27 mouse cellular contexts compared by ENCODE assay signal in the genomic region with DNA sequence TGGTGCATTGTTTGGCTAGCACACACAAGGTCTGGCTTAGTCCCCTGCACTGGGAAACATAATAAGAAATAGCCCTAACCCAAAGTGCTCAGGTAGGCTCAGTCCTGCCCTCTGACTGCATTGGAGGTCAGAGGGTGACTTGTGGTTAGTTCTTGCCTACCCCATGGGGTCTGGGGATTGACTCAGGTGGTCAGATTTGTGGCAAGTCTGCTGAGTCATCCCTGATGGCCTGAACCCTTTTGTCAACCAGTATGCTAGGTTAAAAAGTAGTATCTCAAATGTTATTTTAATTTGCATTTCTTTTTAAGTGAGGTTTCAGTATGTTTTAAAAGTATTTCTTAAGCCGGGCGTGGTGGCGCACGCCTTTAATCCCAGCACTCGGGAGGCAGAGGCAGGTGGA.
"Had no signal": no experiment of that assay in that cellular context is flagged by ENCODE, and none has a peak within 500 bp of the region (broad histone marks: within the 10 kb centered on the region; RNA-seq: fewer than 3 reads in every experiment).

No protein-coding gene starts in this region.

- H3K4me3 ChIP-seq: limb, embryonic 10.5 days; limb, embryonic 12.5 days; limb, embryonic 13.5 days; limb, embryonic 15.5 days; liver, embryonic 12.5 days; liver, embryonic 13.5 days; liver, embryonic 15.5 days; lung, embryonic 15.5 days; megakaryocyte, embryonic 14.5 days; midbrain, embryonic 10.5 days; midbrain, embryonic 12.5 days; midbrain, embryonic 13.5 days; midbrain, embryonic 15.5 days; myocyte had no signal

- H3K4me1 ChIP-seq: limb, embryonic 10.5 days; limb, embryonic 12.5 days; limb, embryonic 13.5 days; limb, embryonic 15.5 days; liver, embryonic 12.5 days; liver, embryonic 13.5 days; liver, embryonic 15.5 days; lung, embryonic 15.5 days; megakaryocyte, embryonic 14.5 days; midbrain, embryonic 10.5 days; midbrain, embryonic 12.5 days; midbrain, embryonic 13.5 days; midbrain, embryonic 15.5 days had no signal

- H3K27ac ChIP-seq: limb, embryonic 10.5 days; limb, embryonic 12.5 days; limb, embryonic 13.5 days; limb, embryonic 15.5 days; liver, embryonic 12.5 days; liver, embryonic 13.5 days; liver, embryonic 14.5 days; liver, embryonic 15.5 days; lung, embryonic 15.5 days; macrophage; midbrain, embryonic 10.5 days; midbrain, embryonic 12.5 days; midbrain, embryonic 13.5 days; midbrain, embryonic 15.5 days had no signal

- DNase-seq: left cerebral cortex, postnatal 4 days; liver; liver, embryonic 13.5 days; liver, postnatal 0 days; lung, adult 18-20 months; lung, adult 2 months; lung, embryonic 14.5 days; lung, postnatal 10 days; lung, postnatal 14 days; lung, postnatal 36 days; lung, postnatal 4 days; midbrain, embryonic 14.5 days had no signal

- H3K9ac ChIP-seq: limb, embryonic 12.5 days; limb, embryonic 13.5 days; limb, embryonic 15.5 days; liver, embryonic 12.5 days; liver, embryonic 13.5 days; liver, embryonic 14.5 days; liver, embryonic 15.5 days; liver, postnatal 0 days; lung, embryonic 14.5 days; lung, embryonic 15.5 days; midbrain, embryonic 12.5 days; midbrain, embryonic 13.5 days; midbrain, embryonic 15.5 days had no signal

- H3K9me3 ChIP-seq: limb, embryonic 10.5 days; limb, embryonic 12.5 days; limb, embryonic 13.5 days; limb, embryonic 15.5 days; liver, embryonic 12.5 days; liver, embryonic 13.5 days; liver, embryonic 15.5 days; lung, embryonic 15.5 days; megakaryocyte, embryonic 14.5 days; midbrain, embryonic 10.5 days; midbrain, embryonic 12.5 days; midbrain, embryonic 13.5 days; midbrain, embryonic 15.5 days had no signal
